Mouse (Mus musculus) T-helper 2 cell (primary cell): Measurements from ENCODE around the gene Cdc42se2.

Experiments
- in situ Hi-C: fragments of 300-600 bp; cut with MboI, MseI; formaldehyde crosslinking; loops from one replicate; pipeline ENCODE4 v1.15.1; 2025; ENCODE audit warnings: high pct_unique_total_duplicates

Gene Cdc42se2

DNA sequence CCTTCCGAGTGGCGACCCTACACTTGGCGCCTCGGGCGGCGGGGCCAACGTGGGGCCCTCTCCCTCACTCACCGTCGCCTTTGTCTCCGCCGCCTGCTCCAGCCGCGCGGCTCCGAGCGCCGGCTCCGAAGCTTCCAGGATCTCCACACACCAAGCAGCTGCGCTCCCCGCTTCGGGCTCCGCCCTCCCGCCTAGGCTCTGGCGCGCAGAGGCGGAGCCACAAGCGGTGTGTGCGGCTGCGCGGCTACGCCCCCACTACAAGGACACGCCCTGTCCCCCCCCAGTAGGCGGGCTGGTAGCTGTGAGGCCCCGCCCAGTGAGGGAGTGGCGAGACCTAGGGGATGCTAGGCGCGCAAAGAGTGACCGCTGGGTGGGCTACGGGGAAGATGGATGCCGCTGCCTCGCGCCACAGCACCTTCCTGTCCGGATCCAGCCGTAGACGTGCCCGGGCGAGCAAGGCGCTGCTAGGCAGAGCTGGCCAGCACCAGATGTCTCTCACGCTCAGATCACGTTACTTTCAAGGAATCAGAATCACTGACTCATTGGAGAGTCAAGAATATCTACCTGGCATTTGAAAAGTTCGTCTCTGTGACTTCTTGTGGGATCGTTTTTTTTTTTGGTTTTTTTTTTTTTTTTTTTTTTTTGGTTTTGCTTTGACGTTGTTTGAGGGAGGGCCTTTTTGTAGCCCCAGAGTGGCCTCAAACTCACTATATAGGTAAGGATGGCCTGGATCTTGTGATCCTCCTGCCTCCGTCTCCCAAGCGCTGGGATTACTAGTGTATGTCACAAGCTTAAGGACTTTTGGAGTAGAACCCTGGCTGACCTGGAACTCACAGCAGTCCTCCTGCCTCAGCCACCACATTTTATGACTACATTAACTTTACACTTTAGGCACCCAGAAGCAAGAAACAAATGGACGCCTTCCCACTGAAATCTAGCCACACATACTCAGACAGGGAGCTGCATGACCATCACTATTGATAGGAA, at the start of gene Cdc42se2:
Gene Cdc42se2, minus strand, starts transcription at position 188 of the 987 bp plus-strand sequence.
- in situ Hi-C loops = loop anchor here (5.0 kb wide), 1 partner anchor 80 kb away; the partner anchor contains the start of gene Hint1

DNA sequence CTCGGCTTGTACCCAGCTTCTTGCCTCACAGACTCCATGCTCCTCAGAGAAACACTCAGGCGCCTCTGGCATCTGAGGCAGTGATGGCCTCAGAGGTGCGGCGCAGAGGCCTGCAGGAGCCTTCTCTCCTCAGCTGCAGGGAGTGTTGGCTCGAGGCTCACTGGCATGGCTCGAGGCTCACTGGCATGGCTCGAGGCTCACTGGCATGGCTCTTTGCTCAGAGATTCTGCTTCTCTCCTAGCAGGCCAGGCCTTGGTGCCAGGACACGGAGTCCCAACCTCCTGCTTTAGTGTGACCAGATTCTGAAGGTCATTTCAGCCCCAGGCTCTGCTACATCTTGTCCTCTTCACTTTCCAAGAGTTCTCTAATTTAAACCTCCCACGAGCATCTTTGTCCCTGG, 48.6 kb upstream of the Cdc42se2 start:
- in situ Hi-C loops = no loop called here

DNA sequence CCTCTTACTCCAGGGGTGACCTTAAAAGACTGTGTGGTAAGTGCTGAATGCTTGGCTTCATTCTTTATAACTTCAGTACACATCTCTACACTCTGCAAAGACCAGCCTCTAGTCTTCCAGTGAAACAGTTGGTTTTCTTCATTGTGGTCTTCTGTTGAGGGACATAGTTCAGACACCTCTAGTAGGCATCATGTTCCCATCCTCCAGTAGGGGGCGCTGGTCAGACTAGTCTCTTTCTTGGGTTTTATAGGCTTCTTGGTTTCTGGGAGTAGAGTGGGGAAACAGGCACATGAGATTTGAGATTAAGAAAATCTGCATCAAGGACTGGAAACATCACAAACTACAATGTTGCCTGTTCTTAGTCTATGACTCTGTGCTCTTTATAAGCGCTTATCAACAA, 47.1 kb upstream of the Cdc42se2 start:
- in situ Hi-C loops = no loop called here

DNA sequence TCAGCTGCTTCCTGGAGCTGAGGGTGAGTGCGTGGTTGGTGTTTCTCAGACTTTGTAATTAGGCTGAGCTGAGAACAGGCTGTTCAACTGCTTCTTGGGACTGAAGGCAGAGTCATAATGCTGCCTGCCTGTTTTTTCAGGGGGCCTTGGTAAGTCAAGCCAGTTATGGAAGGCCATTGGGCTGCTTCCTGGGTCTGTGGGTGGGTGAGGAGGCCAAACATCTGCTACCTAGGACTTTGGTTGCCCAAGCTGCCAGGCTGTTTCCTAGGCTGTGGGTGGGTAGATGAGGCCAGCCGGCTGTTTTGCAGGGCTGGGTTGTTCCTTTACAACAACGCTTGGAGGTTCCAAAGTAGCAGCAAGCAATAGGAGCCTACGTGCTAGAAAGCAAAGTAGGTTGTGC, 46.4 kb upstream of the Cdc42se2 start:
- in situ Hi-C loops = no loop called here

DNA sequence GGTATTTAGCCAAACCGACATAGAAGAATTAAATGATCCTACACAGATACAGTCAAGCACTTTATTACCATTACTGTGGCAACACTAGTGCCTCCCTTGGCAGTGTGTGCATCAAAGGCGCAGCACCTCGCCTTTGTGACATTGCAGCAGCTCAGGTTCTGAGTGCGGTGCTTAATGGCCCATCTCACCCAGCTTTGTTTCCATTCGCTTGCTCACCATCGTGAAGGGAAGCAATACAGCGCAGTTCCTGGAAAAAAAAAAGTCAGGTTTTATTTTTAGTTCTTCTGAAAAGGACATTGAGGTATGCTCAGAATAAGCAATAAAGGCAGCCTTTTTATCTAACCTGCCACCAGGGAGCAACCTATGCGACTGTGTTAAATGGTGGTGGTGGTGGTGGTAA, 39.3 kb upstream of the Cdc42se2 start:
- in situ Hi-C loops = no loop called here

DNA sequence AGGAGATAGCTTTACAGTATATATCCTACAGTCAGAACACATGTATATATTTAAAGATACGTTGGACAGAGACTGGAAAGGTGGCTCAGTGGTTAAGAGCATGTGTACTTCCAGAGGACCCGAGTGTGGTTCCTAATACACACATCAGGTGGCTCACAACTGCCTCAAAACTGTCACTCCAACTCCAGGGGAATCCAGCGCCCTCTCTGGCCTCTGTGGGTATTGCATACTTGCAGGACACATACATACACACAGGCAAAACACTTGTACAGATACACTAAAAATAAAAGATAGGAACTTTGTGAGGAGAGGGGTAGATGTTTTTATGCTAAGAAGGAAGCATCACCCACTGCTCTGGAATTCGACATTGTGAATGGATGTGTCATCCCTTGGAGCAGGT, 38.3 kb upstream of the Cdc42se2 start:
- in situ Hi-C loops = no loop called here

DNA sequence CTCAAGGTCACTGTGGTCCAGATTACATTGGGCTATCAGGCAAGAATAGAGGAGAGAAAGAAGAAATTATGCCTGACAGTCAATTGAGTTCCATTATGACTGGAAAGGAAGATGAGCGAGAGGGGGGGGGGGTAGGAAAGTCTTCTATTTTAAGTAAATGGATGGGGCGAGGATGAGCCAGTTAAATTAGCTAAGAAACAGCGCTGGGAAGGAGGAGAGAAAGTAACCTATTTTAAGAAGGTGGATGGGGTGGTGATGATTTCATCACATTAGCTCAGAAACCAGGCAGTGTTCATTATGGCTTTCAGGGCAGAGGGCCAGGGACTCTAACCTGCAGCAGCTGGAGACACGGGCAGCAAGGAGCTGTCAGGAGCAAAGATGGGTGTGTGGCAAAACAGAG, 36.0 kb upstream of the Cdc42se2 start:
- in situ Hi-C loops = no loop called here

DNA sequence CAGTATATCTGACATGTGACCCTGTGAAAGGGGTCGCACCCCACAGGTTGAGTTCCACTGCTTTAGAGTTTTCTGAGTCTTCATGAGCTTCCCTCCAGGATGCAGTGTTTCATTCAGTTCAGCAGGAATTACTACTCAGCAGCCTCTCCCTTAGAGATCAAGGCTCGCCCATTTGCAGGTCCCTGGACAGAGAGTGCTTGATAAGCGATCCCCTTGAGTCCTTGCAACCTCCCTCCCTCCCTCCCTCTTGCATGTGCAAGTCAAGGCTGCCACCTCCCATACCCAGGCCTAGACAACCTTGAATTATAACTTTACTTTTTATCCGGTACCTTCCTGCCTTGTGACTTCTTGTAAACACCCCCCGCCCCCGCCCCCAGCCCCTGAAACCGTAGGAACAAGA, 32.0 kb upstream of the Cdc42se2 start:
- in situ Hi-C loops = no loop called here

DNA sequence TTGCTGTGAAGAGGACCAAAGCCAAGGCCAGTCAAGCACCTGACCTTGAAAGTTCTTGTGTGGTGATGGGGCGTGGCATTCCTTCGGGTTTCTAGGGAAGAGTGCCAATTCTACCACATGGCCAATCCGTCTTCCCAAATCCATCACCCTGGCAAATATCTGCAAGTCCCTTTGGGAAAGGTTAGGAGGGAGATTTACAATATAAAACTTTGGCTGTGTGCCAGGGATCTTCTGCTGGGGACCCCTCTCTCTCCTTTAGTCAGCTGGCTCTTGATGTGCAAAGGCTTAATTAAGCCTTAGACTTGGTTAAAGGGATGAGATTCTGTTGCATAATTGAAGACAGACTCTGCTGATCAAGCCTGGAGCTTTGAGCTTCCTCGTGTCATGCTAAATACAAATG, 30.0 kb upstream of the Cdc42se2 start:
- in situ Hi-C loops = no loop called here

DNA sequence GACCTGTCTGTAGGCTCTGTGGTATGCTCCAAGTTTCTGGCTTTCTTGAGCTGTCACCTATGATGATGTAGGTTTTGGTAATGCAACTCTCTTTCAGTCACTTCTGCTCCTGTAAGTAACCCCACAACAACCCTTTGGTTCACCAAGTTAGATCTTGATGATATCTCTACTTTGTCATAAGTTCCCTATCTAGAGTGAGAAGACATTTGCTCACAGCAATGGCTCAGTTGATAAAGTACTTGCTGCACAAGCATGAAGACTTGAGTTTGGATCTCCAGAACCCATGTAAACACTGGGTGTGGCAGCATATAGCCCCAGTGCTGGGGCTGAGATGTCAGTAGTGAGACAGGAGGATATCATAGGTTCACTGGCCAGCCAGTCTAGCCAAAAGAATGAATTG, 28.2 kb upstream of the Cdc42se2 start:
- in situ Hi-C loops = no loop called here

DNA sequence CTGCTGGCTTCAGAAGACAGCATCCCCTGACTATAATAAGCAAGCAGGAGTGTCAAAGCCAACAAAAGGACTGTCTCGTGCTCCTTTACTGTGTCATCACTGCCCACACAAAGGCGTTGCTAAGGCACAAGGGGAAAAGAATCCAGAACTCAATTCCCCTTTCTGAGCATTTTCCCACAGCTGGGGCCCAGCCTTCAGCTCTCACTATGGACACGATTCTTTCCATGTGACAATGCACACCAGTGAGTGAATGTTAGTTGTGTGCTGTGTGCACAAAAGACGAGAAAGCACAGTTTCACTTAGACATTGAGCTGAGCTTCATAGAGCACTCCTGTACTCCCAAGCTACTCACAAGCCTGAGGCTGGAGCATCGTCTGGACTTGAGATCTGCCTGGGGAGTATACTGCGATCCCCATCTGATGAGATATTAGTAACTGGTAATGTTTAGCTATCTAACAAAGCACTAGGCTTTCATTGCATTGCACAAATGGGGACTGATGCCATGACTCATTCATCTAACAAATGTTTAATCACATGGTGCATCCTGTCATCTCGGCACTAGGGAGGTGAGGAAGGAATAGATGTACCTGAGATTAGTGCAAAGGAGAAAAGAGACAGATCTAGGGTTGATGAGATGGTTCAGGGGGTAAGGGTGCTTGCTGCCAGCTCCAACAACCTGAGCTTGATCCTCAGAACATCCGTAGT, 25.5 kb upstream of the Cdc42se2 start:
- in situ Hi-C loops = no loop called here

DNA sequence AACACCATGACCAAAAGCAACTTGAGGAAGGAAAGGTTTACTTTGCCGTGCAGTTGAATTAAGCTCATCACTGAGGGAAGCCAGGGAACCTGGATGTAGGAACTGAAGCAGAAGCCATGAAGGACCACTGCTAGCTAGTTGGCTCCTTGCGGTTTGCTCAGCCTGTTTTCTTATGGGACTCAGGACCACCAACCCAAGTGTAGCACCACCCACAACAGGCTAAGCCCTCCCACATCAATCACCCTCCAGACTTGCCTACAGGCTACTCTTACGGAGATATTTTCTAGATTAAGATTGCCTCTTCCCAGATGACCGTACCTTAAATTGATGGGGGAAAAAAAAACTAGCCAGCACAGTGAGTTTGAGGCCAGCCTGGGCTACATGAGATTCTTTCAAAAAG, 24.8 kb upstream of the Cdc42se2 start:
- in situ Hi-C loops = no loop called here

DNA sequence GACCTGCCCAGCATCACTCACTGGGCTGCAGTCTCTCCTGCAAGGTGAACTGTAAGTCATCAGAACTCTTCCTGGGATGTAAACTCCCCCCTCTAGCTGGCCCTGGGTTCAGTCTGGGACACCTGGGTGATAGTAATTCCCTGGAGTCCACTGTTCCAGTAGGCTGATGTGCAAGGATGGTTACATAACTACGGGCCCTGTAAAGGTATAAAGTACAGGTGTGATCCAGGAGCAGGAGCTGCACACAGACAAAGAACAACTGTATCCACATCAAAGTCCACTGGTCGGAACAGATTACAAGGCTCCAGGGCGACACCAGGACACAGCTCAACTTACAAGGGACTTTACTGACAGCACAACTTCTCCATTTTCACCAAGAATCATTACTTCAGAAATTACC, 23.6 kb upstream of the Cdc42se2 start:
- in situ Hi-C loops = no loop called here

DNA sequence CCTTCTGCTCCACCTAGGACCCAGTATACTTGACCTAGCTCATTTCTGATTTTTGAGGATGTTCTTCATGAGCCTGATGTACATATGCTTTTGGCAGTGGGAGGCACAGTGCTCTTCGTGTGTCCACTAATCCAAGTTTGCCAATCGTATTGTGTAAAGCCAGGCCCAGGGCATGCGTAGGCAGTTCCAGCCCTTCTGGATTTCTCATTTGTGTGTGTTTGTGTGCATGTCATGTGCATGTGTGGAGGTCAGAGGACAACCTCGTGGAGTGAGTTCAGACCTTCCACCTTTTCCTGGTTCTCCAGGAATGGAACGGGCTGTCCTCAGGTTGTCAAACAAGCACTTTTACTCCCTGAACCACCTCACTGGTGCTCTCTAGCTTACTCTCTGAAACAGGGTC, 22.1 kb upstream of the Cdc42se2 start:
- in situ Hi-C loops = no loop called here

DNA sequence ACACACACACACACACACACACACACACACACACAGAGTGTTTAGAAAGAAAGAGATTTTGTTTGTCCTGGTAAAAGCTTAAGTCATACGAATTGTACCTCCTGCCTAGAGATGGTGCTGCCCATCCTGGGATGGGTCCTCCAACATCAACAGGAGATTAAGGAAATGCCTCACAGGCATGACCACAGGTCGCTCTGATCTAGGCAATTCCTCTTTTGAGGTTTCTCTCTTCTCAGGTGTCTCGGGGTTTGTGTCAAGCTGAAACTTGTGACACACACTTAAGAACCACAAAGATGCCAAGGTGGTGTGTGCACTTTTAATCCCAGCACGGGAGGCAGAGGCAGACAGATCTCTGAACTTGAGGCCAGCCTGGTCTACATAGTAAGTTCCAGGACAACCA, 20.7 kb upstream of the Cdc42se2 start:
- in situ Hi-C loops = no loop called here

DNA sequence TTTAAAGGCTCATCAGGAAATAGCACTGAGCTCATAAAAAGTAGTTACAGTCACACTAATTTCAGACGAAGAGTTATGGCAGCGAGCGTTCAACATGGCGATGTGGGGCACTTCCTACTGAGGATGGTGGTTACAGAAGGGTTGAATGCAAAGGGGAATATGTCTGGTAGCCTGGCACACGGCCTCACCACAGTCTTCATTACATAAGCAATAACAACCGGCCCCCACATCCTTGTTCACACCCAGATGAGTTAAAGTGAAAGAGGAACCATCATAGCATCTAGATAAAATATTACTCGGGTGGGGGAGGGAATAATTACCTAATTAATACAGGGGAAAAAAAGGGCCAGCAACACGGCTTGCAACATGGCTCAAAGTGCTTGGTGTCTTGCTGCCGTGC, 20.2 kb upstream of the Cdc42se2 start:
- in situ Hi-C loops = no loop called here

DNA sequence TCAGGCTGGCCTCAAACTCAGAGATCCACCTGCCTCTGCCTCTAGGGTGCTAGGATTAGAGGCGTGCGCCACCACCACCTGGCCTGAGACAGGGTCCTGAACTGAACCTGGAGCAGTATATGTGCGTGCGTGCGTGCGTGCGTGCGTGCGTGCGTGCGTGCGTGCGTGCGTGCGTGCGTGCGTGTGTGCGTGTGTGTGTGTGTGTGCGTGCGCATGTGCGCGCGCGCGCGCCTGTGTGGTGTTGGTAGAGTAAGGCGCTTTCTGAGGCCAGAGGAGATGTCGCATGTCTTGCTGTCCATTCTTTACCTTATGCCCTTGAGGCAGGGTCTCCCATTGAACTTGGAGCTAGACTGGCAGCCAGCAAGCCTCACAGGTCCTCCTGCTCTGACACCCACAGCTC, 19.4 kb upstream of the Cdc42se2 start:
- in situ Hi-C loops = no loop called here

DNA sequence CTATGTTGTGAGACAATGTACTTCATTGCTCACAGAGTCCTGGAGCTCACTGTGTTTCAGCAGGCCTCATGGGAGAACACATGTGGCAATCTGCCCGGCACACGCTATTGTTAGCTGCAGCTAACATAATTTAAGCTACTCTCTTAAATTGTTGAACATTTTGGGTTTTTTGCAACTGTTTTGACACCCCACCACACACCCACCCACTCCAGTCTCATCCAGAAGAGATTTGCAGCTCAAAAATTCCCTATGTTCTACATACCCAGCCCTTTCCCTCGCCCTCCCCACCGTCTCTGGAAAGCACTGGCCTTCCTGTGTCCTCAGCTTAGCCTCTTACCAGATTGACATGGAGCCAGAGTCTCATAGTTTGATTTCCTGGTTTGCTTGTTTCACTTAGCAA, 17.7 kb upstream of the Cdc42se2 start:
- in situ Hi-C loops = no loop called here

DNA sequence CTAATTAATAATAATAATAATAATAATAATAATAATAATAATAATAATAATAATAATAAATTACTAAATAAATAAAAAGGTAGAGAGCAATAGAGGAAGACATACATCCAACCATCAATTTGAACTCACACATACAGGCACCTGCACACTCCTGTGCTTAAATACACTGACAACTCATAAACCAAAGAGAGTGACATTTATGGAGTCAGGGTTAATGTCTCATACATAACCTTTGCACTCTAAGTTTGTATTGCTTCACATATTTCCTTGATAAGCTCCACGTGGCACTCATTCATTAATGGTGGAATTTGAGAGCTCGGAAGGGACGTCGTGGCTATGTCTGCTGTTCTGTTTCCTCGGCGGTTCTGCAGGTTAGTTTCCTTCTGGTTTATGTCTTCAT, 15.1 kb upstream of the Cdc42se2 start:
- in situ Hi-C loops = no loop called here

DNA sequence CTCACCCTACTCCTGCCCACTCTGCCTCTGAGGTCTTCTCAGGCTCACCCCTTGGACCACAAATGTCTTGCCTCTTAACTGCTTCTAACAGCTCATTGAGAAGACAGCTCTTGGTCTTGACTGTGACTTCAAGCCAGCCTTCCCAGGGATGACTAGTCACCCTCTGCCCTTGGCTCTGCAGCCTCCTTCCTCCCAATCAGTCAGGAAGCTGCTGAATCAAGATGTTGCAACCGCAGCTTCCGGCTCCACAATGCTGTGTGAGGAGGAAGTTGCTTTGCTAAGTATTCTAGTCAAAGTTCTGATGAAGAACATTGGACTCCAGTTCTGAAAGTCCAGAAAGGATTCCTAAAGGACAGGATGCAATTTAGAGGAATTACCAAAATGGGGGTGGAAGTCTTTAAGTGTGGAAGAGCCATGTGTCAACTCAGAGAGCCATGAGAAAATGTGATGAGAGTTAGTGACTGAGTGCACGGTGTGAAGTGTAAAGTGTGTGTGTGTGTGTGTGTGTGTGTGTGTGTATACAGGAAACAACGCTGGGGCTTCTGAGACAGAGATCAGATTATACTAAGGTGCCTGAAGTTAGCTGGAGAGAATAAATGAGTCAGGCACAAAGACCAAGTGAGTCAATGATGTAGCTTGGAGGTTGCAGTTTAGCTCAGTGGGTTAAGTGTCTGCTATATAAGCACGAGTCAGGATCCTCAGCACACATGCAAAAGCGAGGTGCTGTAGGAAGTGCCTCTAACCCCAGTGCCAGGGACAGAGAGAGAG, 14.5 kb upstream of the Cdc42se2 start:
- in situ Hi-C loops = no loop called here

DNA sequence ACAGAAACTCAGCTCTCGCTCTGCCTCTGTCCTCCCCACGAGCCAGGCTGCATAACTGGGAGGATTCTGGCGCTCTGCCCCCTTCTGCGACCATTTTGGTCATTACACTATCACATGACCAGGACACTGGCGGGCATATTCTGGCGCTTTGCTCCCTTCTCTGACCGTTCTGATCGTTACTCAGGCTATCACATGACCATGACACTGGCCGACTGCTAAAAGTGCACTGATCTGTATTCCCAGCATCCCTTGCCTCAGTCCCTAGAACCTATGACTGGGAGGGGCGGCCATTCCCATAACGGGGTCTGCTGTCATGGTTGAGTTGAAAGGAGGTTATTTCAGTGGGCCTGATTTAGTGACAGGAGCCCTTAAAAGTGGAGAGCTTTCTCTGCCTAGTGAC, 9.1 kb upstream of the Cdc42se2 start:
- in situ Hi-C loops = no loop called here

DNA sequence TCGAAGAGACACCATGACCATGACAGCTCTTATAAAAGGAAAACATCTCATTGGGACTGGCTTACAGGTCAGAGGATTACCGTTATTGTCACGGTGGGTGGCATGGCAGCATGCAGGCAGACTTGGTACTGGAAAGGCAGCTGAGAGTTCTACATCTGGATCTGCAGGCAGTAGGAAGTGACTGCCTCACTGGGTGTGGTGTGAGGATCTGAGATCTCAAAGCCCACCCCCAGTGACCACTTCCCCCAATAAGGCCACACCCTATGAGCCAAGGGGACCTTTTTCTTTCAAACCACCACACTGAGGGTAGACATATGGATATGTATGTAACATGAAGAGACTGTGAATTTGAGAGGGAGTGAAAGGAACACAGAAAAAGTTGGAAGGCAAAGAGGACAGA, 7.2 kb upstream of the Cdc42se2 start:
- in situ Hi-C loops = no loop called here
